Comparison of ENCODE assay signal across 30 mouse cellular contexts in the genomic region with DNA sequence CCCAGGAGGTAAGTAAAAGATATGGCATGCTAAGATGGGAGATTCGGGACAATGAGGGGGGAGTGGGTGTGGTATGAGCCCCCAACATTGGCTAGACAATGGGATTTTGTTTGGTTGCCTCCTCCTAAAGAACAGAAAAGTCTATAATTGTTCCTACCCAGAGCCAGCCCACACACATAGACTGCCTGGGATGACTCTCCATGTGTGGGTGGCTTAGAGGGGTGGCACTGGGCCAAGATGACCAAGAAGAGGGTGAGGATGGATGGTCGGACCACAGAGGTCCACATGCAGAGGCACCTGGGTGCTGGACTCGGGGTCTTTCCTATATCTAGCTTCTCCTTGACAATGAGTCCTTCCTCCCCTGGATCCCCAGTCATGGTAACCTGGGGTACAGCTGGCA. TPM values are rescaled to one million over a fixed set of nuclear protein-coding genes. Genes with fewer than 3 reads are reported as not detected.
"Had no signal": no experiment of that assay in that cellular context is flagged by ENCODE, and none has a peak within 500 bp of the region (broad histone marks: within the 10 kb centered on the region; RNA-seq: fewer than 3 reads in every experiment).

No protein-coding gene starts in this region.

- ATAC-seq: intestine, postnatal 0 days; liver, postnatal 0 days; lung, postnatal 0 days; midbrain, embryonic 13.5 days; midbrain, embryonic 16.5 days had no signal

- H3K9me3 ChIP-seq: limb, embryonic 12.5 days; limb, embryonic 15.5 days; midbrain, embryonic 10.5 days; midbrain, embryonic 13.5 days; neural tube, embryonic 15.5 days; stomach, embryonic 15.5 days had no signal

- H3K36me3 ChIP-seq: limb, embryonic 12.5 days; limb, embryonic 15.5 days; midbrain, embryonic 10.5 days; midbrain, embryonic 13.5 days; neural tube, embryonic 15.5 days; stomach, embryonic 15.5 days had no signal

- H3K27ac ChIP-seq: kidney, postnatal 0 days; limb, embryonic 12.5 days; limb, embryonic 15.5 days; liver, embryonic 14.5 days; macrophage; midbrain, embryonic 10.5 days; midbrain, embryonic 13.5 days; neural tube, embryonic 15.5 days; stomach, embryonic 15.5 days had no signal

- H3K4me2 ChIP-seq: limb, embryonic 12.5 days; limb, embryonic 15.5 days; liver, embryonic 11.5 days; lung, embryonic 14.5 days; midbrain, embryonic 13.5 days; neural tube, embryonic 15.5 days; stomach, embryonic 15.5 days had no signal

- H3K4me3 ChIP-seq: limb, embryonic 12.5 days; limb, embryonic 15.5 days; midbrain, embryonic 10.5 days; midbrain, embryonic 13.5 days; myocyte; neural tube, embryonic 15.5 days; stomach, embryonic 15.5 days had no signal

- DNase-seq: kidney, adult 2 months; kidney, postnatal 25 days; layer of hippocampus, postnatal 36 days; left cerebral cortex, postnatal 4 days; liver, postnatal 0 days; lung, embryonic 14.5 days; spleen, adult 18-20 months; thymus, adult 2 months; thymus, postnatal 14 days; thymus, postnatal 4 days had no signal

- H3K9ac ChIP-seq: limb, embryonic 12.5 days; limb, embryonic 15.5 days; liver, embryonic 14.5 days; liver, postnatal 0 days; lung, embryonic 14.5 days; midbrain, embryonic 13.5 days; neural tube, embryonic 15.5 days; stomach, embryonic 15.5 days had no signal

RNA-seq across cellular contexts. Expression of gene Mpz, which starts 6.1 kb away (rescaled TPM):
- total RNA-seq: layer of hippocampus, adult 8-10 months; layer of hippocampus, postnatal 10 days; layer of hippocampus, postnatal 36 days; left cerebral cortex, postnatal 4 days; megakaryocyte, adult 5-6 weeks; monocyte, adult 5-6 weeks had no signal
- polyA plus RNA-seq: kidney, embryonic 14.5 days; liver, embryonic 11.5 days; macrophage had no signal

RNA-seq across cellular contexts. Expression of gene Nr1i3, which starts 57.1 kb away (rescaled TPM):
- total RNA-seq: layer of hippocampus, postnatal 10 days; left cerebral cortex, postnatal 4 days had no signal
- polyA plus RNA-seq: neural tube, embryonic 11.5 days had no signal
